Mouse (Mus musculus) kidney, postnatal 0 days (tissue): ENCODE data around the gene Adora1. TPM values are rescaled to one million over a fixed set of nuclear protein-coding genes. Genes with fewer than 3 reads are reported as not detected.

ENCODE experiments used
- ATAC-seq: fragments of 200-750 bp; cut with Nextera tagmentation; replicated peaks from 2 replicates; pipeline ENCODE4 v1.8.0; 2017; ENCODE audit warnings: low read depth, moderate number of reproducible peaks, moderate TSS enrichment, moderate library complexity; ENCODE audit not compliant: low FRiP score
- DNase-seq: peaks from one replicate; pipeline ENCODE4 v3.0.0-alpha.2; 2016; ENCODE audit warnings: low spot score
- H3K27ac ChIP-seq: fragments of 300-500 bp; sonication (generic); 2 replicates; pipeline ENCODE4 v1.5.1; 2014; ENCODE audit warnings: mild to moderate bottlenecking
- H3K27me3 ChIP-seq: fragments of 300-500 bp; sonication (generic); 2 replicates; pipeline ENCODE4 v1.6.1; 2014; ENCODE audit warnings: low read length, mixed read lengths; ENCODE audit not compliant: insufficient read depth
- H3K36me3 ChIP-seq: fragments of 300-500 bp; sonication (generic); 2 replicates; pipeline ENCODE4 v1.6.1; 2014; ENCODE audit warnings: low read length, mixed read lengths; ENCODE audit not compliant: insufficient read depth
- H3K4me1 ChIP-seq: fragments of 300-500 bp; sonication (generic); replicated peaks from 2 replicates; pipeline ENCODE4 v1.6.1; 2014; ENCODE audit warnings: antibody characterized with exemption, low read length, mixed read lengths; ENCODE audit not compliant: insufficient read depth
- H3K4me2 ChIP-seq: fragments of 300-500 bp; sonication (generic); 2 replicates; pipeline ENCODE4 v1.6.1; 2014; ENCODE audit warnings: mild to moderate bottlenecking, low read length, moderate library complexity, mixed read lengths
- H3K4me3 ChIP-seq: fragments of 300-500 bp; sonication (generic); replicated peaks from 2 replicates; pipeline ENCODE4 v1.5.1; 2014; ENCODE audit warnings: low read depth, low read length
- H3K9ac ChIP-seq: fragments of 300-500 bp; sonication (generic); 2 replicates; pipeline ENCODE4 v1.6.1; 2014; ENCODE audit warnings: low read depth, low read length
- H3K9me3 ChIP-seq: fragments of 300-500 bp; sonication (generic); replicated peaks from 2 replicates; pipeline ENCODE4 v1.6.1; 2016; ENCODE audit warnings: low read length, inconsistent platforms, mixed read lengths
- CTCF ChIP-seq: IDR thresholded peaks from 2 replicates; pipeline ENCODE4 v1.5.1; 2016; ENCODE audit warnings: antibody characterized with exemption, low read depth, mild to moderate bottlenecking, moderate library complexity
- WGBS: fragments of 180-500 bp; shearing (Covaris S2); extraction: QIAGEN DNeasy Blood & Tissue Kit; methylation state at CpG from one replicate; pipeline ENCODE4 v1.1.7; 2014; 5-methylcytosine and 5-hydroxymethylcytosine counted together
- polyA plus RNA-seq: library from polyadenylated mRNA; unstranded; fragments of >200 nt; fragmentation: Nextera tagmentation; extraction: Ambion mirVana; gene quantifications from 2 replicates; pipeline ENCODE4 v1.2.1, GENCODE M21; 2015

The Adora1 gene
- polyA plus RNA-seq, 1 experiment from 2014 or later, result 13.7 TPM

- Histone ChIP-seq H3K4me1 (no peaks in the 10 kb centered on the region), H3K36me3 (no peaks in the 10 kb centered on the region), H3K27ac (no peak overlapping the region), H3K4me3 (no peak overlapping the region), H3K9ac (no peak overlapping the region), H3K4me2 (no peak overlapping the region), H3K9me3 (no peaks in the 10 kb centered on the region), H3K27me3 (no peaks in the 10 kb centered on the region)
- ATAC-seq (no peak), DNase-seq (no peak)
- WGBS, result 92% methylated on average over 3 of the region's 3 CpGs
- no peak for TF ChIP-seq CTCF
Measured at GRCm38 (mm10) chr1:134168567-134168966, 66.7 kb downstream of the Adora1 start.

GRCm38 (mm10) chr1:134167416-134168305 is 67.6 kb downstream of the Adora1 start:
- Histone ChIP-seq H3K9ac (no peak overlapping the region), H3K4me1 (no peaks in the 10 kb centered on the region), H3K27me3 (no peaks in the 10 kb centered on the region), H3K27ac (no peak overlapping the region), H3K4me3 (no peak overlapping the region), H3K9me3 (no peaks in the 10 kb centered on the region), H3K36me3 (no peaks in the 10 kb centered on the region), H3K4me2 (no peak overlapping the region)
- DNase-seq (no peak), ATAC-seq (no peak)
- 73% methylated on average over 14 of the region's 14 CpGs for WGBS
- no peak for TF ChIP-seq CTCF

- DNase-seq, result no peak
- no peak overlapping the region for H3K9ac ChIP-seq
- ATAC-seq, result no peak
- H3K36me3 ChIP-seq, result no peaks in the 10 kb centered on the region
- no peak overlapping the region for H3K4me3 ChIP-seq
- TF ChIP-seq CTCF, result no peak
- H3K27ac ChIP-seq, result no peak overlapping the region
- no peaks in the 10 kb centered on the region for H3K9me3 ChIP-seq
- H3K27me3 ChIP-seq, result no peaks in the 10 kb centered on the region
- H3K4me2 ChIP-seq, result no peak overlapping the region
- WGBS, result 98% methylated on average over 3 of the region's 3 CpGs
- no peaks in the 10 kb centered on the region for H3K4me1 ChIP-seq
Measured at GRCm38 (mm10) chr1:134166547-134166946, 68.7 kb downstream of the Adora1 start.

DNA sequence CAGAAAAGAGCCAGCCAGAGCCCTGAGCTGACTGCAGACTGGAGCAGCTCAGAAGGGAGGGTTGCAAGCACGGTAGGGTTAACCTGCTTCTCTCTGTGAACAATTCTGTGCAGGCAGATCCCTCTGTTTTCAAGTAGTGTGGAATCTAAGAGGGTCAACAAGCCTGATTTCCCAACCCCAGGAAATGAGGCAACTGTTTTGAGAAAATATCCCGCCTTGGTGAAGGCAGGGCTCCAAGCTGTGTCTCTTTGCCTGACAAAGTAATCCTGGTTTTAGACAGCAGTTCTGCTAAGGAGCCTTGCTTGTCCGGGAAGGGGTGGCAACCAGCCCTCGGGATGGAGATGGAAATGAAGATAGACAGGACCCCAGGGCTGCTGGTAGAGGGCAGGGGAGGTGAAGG is 70.8 kb downstream of the Adora1 start:
- Histone ChIP-seq H3K4me1 (no peaks in the 10 kb centered on the region), H3K27ac (no peak overlapping the region), H3K9ac (no peak overlapping the region), H3K36me3 (no peaks in the 10 kb centered on the region), H3K4me2 (no peak overlapping the region), H3K9me3 (no peaks in the 10 kb centered on the region), H3K4me3 (no peak overlapping the region), H3K27me3 (no peaks in the 10 kb centered on the region)
- 65% methylated on average over 4 of the region's 4 CpGs for WGBS
- DNase-seq (no peak), ATAC-seq (no peak)
- no peak for TF ChIP-seq CTCF

GRCm38 (mm10) chr1:134163476-134163875 is 71.8 kb downstream of the Adora1 start:
- Histone ChIP-seq H3K4me1 (no peaks in the 10 kb centered on the region), H3K27me3 (no peaks in the 10 kb centered on the region), H3K9ac (no peak overlapping the region), H3K27ac (no peak overlapping the region), H3K9me3 (no peaks in the 10 kb centered on the region), H3K4me2 (no peak overlapping the region), H3K4me3 (no peak overlapping the region), H3K36me3 (no peaks in the 10 kb centered on the region)
- ATAC-seq (no peak), DNase-seq (no peak)
- no peak for TF ChIP-seq CTCF
- WGBS, result 73% methylated on average over 7 of the region's 7 CpGs

- no peak for ATAC-seq
Measured at GRCm38 (mm10) chr1:134162510-134163225, 72.6 kb downstream of the Adora1 start.

More at GRCm38 (mm10) chr1:134162510-134163225, 72.6 kb downstream of the Adora1 start:
- Histone ChIP-seq H3K4me1 (no peaks in the 10 kb centered on the region), H3K9ac (no peak overlapping the region), H3K27me3 (no peaks in the 10 kb centered on the region), H3K9me3 (no peaks in the 10 kb centered on the region), H3K27ac (no peak overlapping the region), H3K4me3 (no peak overlapping the region), H3K4me2 (no peak overlapping the region), H3K36me3 (no peaks in the 10 kb centered on the region)
- WGBS, result 77% methylated on average over 6 of the region's 6 CpGs
- no peak for DNase-seq
- TF ChIP-seq CTCF, result no peak
